Mouse (Mus musculus) liver, postnatal 0 days (tissue): ENCODE measurements at regions not wholly inside any gene's neighbourhood (a gene's known extent, or its start where the extent isn't known, plus 50 kb on each side); places are given as distances from the start of the nearest gene placed in this dataset.

Experiments used
- ATAC-seq: fragments of 200-750 bp; cut with Nextera tagmentation; 2 replicates; pipeline ENCODE4 v1.8.0; 2017; ENCODE audit warnings: mild to moderate bottlenecking, moderate library complexity
- DNase-seq: peaks from one replicate; pipeline ENCODE4 v3.0.0-alpha.2; 2016
- H3K27ac ChIP-seq: fragments of 300-500 bp; sonication (generic); 2 replicates; pipeline ENCODE4 v1.5.1; 2014; ENCODE audit warnings: antibody characterized with exemption, moderate library complexity, mild to moderate bottlenecking, low read depth
- H3K27me3 ChIP-seq: fragments of 300-500 bp; sonication (generic); 2 replicates; pipeline ENCODE4 v1.6.1; 2014; ENCODE audit warnings: low read length, control low read depth, mixed read lengths; ENCODE audit not compliant: insufficient read depth
- H3K36me3 ChIP-seq: fragments of 300-500 bp; sonication (generic); replicated peaks from 2 replicates; pipeline ENCODE4 v1.6.1; 2014; ENCODE audit warnings: mild to moderate bottlenecking, control low read depth, low read length, moderate library complexity, mixed read lengths; ENCODE audit not compliant: insufficient read depth
- H3K4me1 ChIP-seq: fragments of 300-500 bp; sonication (generic); 2 replicates; pipeline ENCODE4 v1.6.1; 2014; ENCODE audit warnings: antibody characterized with exemption, mild to moderate bottlenecking, control low read depth; ENCODE audit not compliant: insufficient read depth
- H3K4me2 ChIP-seq: fragments of 300-500 bp; sonication (generic); 2 replicates; pipeline ENCODE4 v1.6.1; 2014; ENCODE audit warnings: low read depth, mild to moderate bottlenecking, low read length, moderate library complexity, mixed read lengths
- H3K4me3 ChIP-seq: fragments of 300-500 bp; sonication (generic); 2 replicates; pipeline ENCODE4 v1.5.1; 2014; ENCODE audit warnings: low read depth, low read length
- H3K9ac ChIP-seq: fragments of 300-500 bp; sonication (generic); replicated peaks from 2 replicates; pipeline ENCODE4 v1.6.1; 2014; ENCODE audit warnings: mild to moderate bottlenecking, moderate library complexity
- H3K9me3 ChIP-seq: fragments of 300-500 bp; sonication (generic); 2 replicates; pipeline ENCODE4 v1.6.1; 2016; ENCODE audit warnings: mild to moderate bottlenecking, control low read depth, low read length, mixed read lengths
- CTCF ChIP-seq: sonication (generic); IDR thresholded peaks from 2 replicates; pipeline ENCODE4 v1.5.1; 2016; ENCODE audit warnings: antibody characterized with exemption, low read depth
- EP300 ChIP-seq: IDR thresholded peaks from 2 replicates; pipeline ENCODE4 v1.6.1; 2016; ENCODE audit warnings: antibody characterized with exemption, low read depth, mild to moderate bottlenecking
- WGBS: fragments of 180-500 bp; shearing (Covaris S2); extraction: QIAGEN DNeasy Blood & Tissue Kit; methylation state at CpG from one replicate; pipeline ENCODE4 v1.1.7; 2014; ENCODE audit not compliant: insufficient replicate concordance; 5-methylcytosine and 5-hydroxymethylcytosine counted together

DNA sequence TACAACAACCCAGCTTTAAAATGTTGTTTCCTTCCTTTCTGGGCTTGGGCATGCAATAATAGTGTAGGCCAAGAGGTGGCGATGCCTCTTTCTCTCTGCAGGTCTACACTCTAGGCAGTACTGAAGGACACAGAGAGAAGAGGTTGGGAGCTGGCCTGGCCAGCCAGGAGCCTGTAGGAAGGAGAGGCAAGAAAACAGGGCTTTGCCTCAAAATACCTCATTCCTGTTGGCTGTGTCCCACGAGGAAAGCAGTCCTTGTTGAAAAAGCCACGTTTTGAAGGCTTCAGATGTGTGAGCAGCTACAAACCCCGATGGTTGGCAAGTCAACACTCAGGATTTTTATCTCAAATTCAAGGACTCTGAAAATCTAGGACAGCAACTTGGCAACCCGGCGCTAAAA, 90.9 kb upstream of the Max start:
- 45% methylated on average over 6 of the region's 6 CpGs for WGBS
- ATAC-seq = peak; percentile 53
- H3K4me2 ChIP-seq = no peak overlapping the region

DNA sequence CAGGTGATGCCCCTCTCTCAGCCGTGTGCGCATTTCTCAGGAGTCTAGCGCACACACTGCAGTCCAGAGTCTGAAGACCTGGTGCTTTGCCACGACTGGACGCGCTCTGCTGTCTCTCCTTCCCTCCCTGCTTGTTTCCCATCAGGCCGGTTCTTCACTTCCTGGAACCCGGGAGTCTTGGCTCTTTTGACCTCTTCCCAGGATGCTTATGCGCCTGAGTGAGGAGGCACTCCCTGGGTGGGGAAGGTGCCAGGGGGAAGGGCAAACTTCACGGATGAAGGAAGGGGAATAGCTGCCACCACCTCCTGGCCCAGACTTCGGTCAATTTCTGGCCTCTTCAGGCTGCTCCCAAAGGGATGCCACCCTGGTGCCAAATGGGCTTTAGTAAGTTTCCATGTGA, 86.4 kb upstream of the Max start:
- TF ChIP-seq CTCF (no peak), EP300 (no peak)
- Histone ChIP-seq H3K4me2 (no peak overlapping the region), H3K27ac (no peak overlapping the region), H3K36me3 (no peaks in the 10 kb centered on the region), H3K9ac (no peak overlapping the region), H3K9me3 (no peaks in the 10 kb centered on the region), H3K4me3 (no peak overlapping the region), H3K4me1 (no peaks in the 10 kb centered on the region), H3K27me3 (no peaks in the 10 kb centered on the region)
- no peak for ATAC-seq
- 73% methylated on average over 11 of the region's 11 CpGs for WGBS
- DNase-seq = no peak

More for the DNA sequence above, 90.9 kb upstream of the Max start:
- peaks cover 7% of the 10 kb centered on the region for H3K4me1 ChIP-seq
- H3K9me3 ChIP-seq = no peaks in the 10 kb centered on the region
- no peak overlapping the region for H3K4me3 ChIP-seq
- TF ChIP-seq EP300 (no peak), CTCF (peak; percentile 83)
- no peak overlapping the region for H3K27ac ChIP-seq
- H3K27me3 ChIP-seq = no peaks in the 10 kb centered on the region
- no peak overlapping the region for H3K9ac ChIP-seq
- H3K36me3 ChIP-seq = no peaks in the 10 kb centered on the region
- peak; percentile 57 for DNase-seq

DNA sequence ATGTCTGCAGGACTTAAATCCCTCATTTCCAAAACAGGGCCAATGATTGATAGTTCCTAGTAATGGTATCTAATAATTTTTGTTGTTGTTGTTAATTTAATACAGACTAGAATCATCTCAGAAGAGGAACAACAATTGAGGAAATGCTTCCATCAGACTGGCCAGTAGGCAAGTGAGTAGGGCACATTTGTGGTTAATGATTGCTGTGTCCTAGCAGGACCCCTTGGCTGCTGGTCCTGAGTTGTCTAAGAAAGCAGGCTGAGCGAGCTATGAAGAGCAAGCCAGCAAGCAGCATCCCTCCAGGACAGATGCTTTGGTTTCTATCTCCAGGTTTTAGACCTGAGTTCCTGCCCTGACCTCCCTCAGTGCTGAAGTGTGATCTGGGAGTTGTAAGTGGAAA, 85.3 kb upstream of the Max start:
- Histone ChIP-seq H3K4me1 (no peaks in the 10 kb centered on the region), H3K36me3 (no peaks in the 10 kb centered on the region), H3K27ac (no peak overlapping the region), H3K4me2 (no peak overlapping the region), H3K9ac (no peak overlapping the region), H3K9me3 (no peaks in the 10 kb centered on the region), H3K27me3 (no peaks in the 10 kb centered on the region), H3K4me3 (no peak overlapping the region)
- DNase-seq (no peak), ATAC-seq (no peak)
- 56% methylated on average over 1 of the region's 1 CpGs for WGBS
- TF ChIP-seq CTCF = no peak
- no peak for TF ChIP-seq EP300

DNA sequence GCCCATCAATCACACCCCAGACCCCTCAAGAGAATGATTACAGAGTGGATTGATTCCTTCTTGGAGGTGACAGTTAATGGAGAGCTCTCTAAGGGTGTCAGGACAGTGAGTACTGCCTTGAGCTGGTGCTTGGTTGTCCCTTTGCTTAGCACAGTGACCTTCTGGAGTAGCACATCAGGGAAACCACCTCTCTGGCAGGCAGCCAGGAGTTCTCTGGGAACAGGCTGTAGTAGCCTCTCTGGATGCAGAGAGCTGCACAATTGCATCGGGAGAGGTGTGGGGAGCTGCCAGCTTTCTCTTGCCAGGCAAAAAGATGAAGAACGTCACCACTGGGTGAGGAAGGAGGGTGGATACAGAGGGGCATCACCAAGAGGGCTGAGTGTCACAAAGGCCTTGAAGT, 84.0 kb upstream of the Max start:
- H3K36me3 ChIP-seq = no peaks in the 10 kb centered on the region
- H3K27ac ChIP-seq = no peak overlapping the region
- no peaks in the 10 kb centered on the region for H3K4me1 ChIP-seq
- no peaks in the 10 kb centered on the region for H3K9me3 ChIP-seq
- H3K9ac ChIP-seq = no peak overlapping the region
- no peak overlapping the region for H3K4me3 ChIP-seq
- H3K4me2 ChIP-seq = no peak overlapping the region
- no peak for TF ChIP-seq EP300
- no peak for TF ChIP-seq CTCF
- peak; percentile 44; the same call in 1 of the 2 replicates for ATAC-seq
- no peaks in the 10 kb centered on the region for H3K27me3 ChIP-seq
- DNase-seq = peak; percentile 68
- WGBS = 68% methylated on average over 2 of the region's 2 CpGs

DNA sequence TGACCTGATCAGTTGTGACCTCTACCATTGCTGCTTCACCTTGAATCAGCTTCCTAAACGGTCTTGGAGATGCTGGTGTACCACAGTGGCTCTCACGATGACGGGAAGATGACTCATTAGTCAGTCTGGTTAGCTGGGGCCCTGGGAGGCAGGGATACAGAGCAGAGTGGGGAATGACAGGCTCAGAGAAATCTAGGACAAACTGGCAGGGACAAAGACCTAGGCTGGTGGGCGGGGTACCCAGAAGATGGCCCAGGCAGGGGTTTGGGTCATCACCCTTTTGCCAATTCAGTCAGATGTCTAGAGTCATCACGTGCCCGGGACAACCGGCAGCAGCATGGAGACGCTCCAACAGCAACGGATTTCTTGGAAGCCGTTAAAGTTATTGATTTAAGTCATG, 83.4 kb upstream of the Max start:
- no peaks in the 10 kb centered on the region for H3K4me1 ChIP-seq
- no peak overlapping the region for H3K4me3 ChIP-seq
- no peak for ATAC-seq
- H3K4me2 ChIP-seq = no peak overlapping the region
- no peaks in the 10 kb centered on the region for H3K27me3 ChIP-seq
- no peak for DNase-seq
- H3K9ac ChIP-seq = no peak overlapping the region
- H3K27ac ChIP-seq = no peak overlapping the region
- no peaks in the 10 kb centered on the region for H3K36me3 ChIP-seq
- no peak for TF ChIP-seq CTCF
- TF ChIP-seq EP300 = no peak
- WGBS = 65% methylated on average over 10 of the region's 10 CpGs
- H3K9me3 ChIP-seq = no peaks in the 10 kb centered on the region

DNA sequence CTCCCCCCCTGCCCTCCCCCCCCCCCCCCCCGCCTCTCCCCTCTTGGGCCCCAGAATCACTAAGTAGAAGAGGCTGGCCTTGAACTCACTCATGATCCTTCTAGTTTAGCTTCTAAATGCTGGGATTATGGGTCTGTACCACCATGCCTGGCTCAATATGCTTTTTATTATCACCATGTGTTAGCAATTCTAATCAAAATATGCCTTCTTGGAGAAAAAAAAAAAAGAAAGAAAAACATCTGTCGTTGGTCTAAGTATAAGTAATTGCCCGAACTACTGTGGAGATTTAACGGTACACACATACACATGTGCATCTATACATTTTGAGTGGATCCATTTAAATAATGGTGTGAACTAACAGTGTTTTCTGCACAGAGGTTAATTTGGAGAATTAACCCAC, 80.4 kb upstream of the Max start:
- H3K36me3 ChIP-seq = no peaks in the 10 kb centered on the region
- H3K27ac ChIP-seq = no peak overlapping the region
- TF ChIP-seq CTCF (no peak), EP300 (no peak)
- 84% methylated on average over 3 of the region's 4 CpGs for WGBS
- H3K9me3 ChIP-seq = no peaks in the 10 kb centered on the region
- DNase-seq (no peak), ATAC-seq (no peak)
- no peak overlapping the region for H3K4me3 ChIP-seq
- H3K4me2 ChIP-seq = no peak overlapping the region
- H3K9ac ChIP-seq = no peak overlapping the region
- H3K4me1 ChIP-seq = no peaks in the 10 kb centered on the region
- no peaks in the 10 kb centered on the region for H3K27me3 ChIP-seq

DNA sequence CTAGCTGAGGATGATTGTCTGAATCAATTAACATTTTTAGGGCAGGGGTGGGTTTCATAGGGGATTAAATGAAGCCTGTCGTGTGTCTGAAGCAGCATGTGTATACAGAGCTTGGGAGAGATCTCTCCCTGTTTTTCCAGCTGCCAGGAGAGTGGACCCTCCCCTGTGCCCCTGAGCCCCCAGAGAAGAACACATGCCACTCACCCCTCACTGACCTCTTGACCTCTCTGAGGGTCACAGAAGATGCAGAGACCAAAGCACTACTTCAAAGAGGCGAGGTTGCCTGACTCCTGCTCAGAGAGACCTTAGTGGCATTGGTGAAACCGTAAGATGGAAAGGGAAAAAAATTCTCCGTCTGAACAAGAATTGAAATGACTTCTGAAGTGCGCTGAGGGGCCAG, 79.1 kb upstream of the Max start:
- H3K27me3 ChIP-seq = no peaks in the 10 kb centered on the region
- WGBS = 72% methylated on average over 5 of the region's 5 CpGs
- no peak overlapping the region for H3K4me3 ChIP-seq
- H3K9ac ChIP-seq = no peak overlapping the region
- no peaks in the 10 kb centered on the region for H3K9me3 ChIP-seq
- DNase-seq (no peak), ATAC-seq (no peak)
- H3K4me1 ChIP-seq = no peaks in the 10 kb centered on the region
- no peaks in the 10 kb centered on the region for H3K36me3 ChIP-seq
- TF ChIP-seq CTCF = no peak
- no peak for TF ChIP-seq EP300
- H3K4me2 ChIP-seq = no peak overlapping the region
- H3K27ac ChIP-seq = no peak overlapping the region
